Mouse (Mus musculus): ENCODE data around the gene Myo9b.

Gene Myo9b

GRCm38 (mm10) chr8:71366771-71367528, 94.4 kb downstream of the Myo9b start, which contains the start of gene Use1:
Gene Use1, plus strand, starts transcription at chr8:71366848.
- DNase-seq (ENCODE audit: low spot score in 2 of 2), result peak in 1 of 2 experiments; percentile 84

GRCm38 (mm10) chr8:71367529-71368176, 95.1 kb downstream of the Myo9b start:
- DNase-seq (ENCODE audit: low spot score in 2 of 2), result no peak

- no peak for DNase-seq (ENCODE audit: low spot score in 2 of 2)
These were observed 95.9 kb downstream of the Myo9b start for GRCm38 (mm10) chr8:71368366-71368765.

- DNase-seq (ENCODE audit: low spot score in 2 of 2), result no peak
These were observed 96.7 kb downstream of the Myo9b start for GRCm38 (mm10) chr8:71369040-71369718.

- no peak for DNase-seq (ENCODE audit: low spot score in 2 of 2)
These were observed 98.3 kb downstream of the Myo9b start for GRCm38 (mm10) chr8:71370711-71371235.

- DNase-seq (ENCODE audit: low spot score in 2 of 2), result peak; percentile 91 to 96
These were observed 98.8 kb downstream of the Myo9b start, which contains the start of gene Ocel1 for GRCm38 (mm10) chr8:71371236-71371848. Gene Ocel1, plus strand, starts transcription at chr8:71371298.

GRCm38 (mm10) chr8:71372427-71372826, 99.9 kb downstream of the Myo9b start:
- no peak for DNase-seq (ENCODE audit: low spot score in 2 of 2)

- DNase-seq (ENCODE audit: low spot score in 2 of 2), result no peak
These were observed 100.5 kb downstream of the Myo9b start for GRCm38 (mm10) chr8:71373000-71373399.

GRCm38 (mm10) chr8:71374616-71375206, 102.2 kb downstream of the Myo9b start:
- DNase-seq (ENCODE audit: low spot score in 2 of 2), result no peak

GRCm38 (mm10) chr8:71375581-71376422, 103.3 kb downstream of the Myo9b start:
- DNase-seq (ENCODE audit: low spot score in 2 of 2), result peak in 1 of 2 experiments; percentile 61

- DNase-seq (ENCODE audit: low spot score in 2 of 2), result no peak
These were observed 104.0 kb downstream of the Myo9b start for GRCm38 (mm10) chr8:71376423-71377030.

- DNase-seq (ENCODE audit: low spot score in 2 of 2), result no peak
These were observed 106.5 kb downstream of the Myo9b start for GRCm38 (mm10) chr8:71379008-71379407.

GRCm38 (mm10) chr8:71379512-71380075, 107.1 kb downstream of the Myo9b start:
- no peak for DNase-seq (ENCODE audit: low spot score in 2 of 2)

- DNase-seq (ENCODE audit: low spot score in 2 of 2), result no peak
These were observed 108.0 kb downstream of the Myo9b start for GRCm38 (mm10) chr8:71380178-71381171.

GRCm38 (mm10) chr8:71381421-71381970, 109.0 kb downstream of the Myo9b start, which contains the start of gene Nr2f6:
Gene Nr2f6, minus strand, starts transcription at chr8:71381960.
- DNase-seq (ENCODE audit: low spot score in 2 of 2), result peak in 1 of 2 experiments; percentile 78

- peak; percentile 61 to 81 for DNase-seq (ENCODE audit: low spot score in 2 of 2)
These were observed 109.8 kb downstream of the Myo9b start for GRCm38 (mm10) chr8:71381971-71382961.

- DNase-seq (ENCODE audit: low spot score in 2 of 2), result no peak
These were observed 110.9 kb downstream of the Myo9b start for GRCm38 (mm10) chr8:71383396-71383795.

Measured in cerebellum, postnatal 4 days (tissue).